Mouse (Mus musculus): ENCODE data around the gene Hnrnpr. TPM values are rescaled to one million over a fixed set of nuclear protein-coding genes. Genes with fewer than 3 reads are reported as not detected.

The Hnrnpr gene
- polyA plus RNA-seq, 1 experiment: 107 TPM

- TF ChIP-seq GATA1 (IDR thresholded peaks at IDR 0.05; ENCODE audit: low read length): no peak
Measured at GRCm38 (mm10) chr4:136335065-136335464, 24.3 kb downstream of the Hnrnpr start.

GRCm38 (mm10) chr4:136337129-136337528, 26.4 kb downstream of the Hnrnpr start:
- no peak for TF ChIP-seq GATA1 (IDR thresholded peaks at IDR 0.05; ENCODE audit: low read length)

- TF ChIP-seq GATA1 (IDR thresholded peaks at IDR 0.05; ENCODE audit: low read length): no peak
Measured at GRCm38 (mm10) chr4:136349616-136350015, 38.9 kb downstream of the Hnrnpr start.

DNA sequence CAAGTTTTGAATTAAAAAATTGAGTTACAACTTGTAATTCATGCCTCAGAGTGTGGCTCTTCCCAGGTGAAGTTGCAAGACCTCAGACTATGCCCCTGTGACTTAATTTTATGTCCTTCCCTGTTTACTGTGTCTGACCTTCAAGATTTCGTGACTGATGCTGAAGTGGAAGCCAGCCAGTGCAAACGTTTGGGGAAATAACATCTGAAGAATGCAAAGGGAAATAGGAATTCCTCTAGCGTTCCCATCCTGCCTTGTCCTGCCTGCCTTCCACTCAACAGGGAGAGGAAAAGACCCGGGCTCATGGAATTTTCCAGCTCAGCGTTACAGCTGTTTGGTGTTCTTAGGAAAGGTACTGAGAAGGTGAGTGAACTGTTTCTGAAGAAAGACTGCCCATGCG, 46.3 kb downstream of the Hnrnpr start:
- no peak for TF ChIP-seq GATA1 (IDR thresholded peaks at IDR 0.05; ENCODE audit: low read length)

GRCm38 (mm10) chr4:136357429-136357828, 46.7 kb downstream of the Hnrnpr start:
- no peak for TF ChIP-seq GATA1 (IDR thresholded peaks at IDR 0.05; ENCODE audit: low read length)

DNA sequence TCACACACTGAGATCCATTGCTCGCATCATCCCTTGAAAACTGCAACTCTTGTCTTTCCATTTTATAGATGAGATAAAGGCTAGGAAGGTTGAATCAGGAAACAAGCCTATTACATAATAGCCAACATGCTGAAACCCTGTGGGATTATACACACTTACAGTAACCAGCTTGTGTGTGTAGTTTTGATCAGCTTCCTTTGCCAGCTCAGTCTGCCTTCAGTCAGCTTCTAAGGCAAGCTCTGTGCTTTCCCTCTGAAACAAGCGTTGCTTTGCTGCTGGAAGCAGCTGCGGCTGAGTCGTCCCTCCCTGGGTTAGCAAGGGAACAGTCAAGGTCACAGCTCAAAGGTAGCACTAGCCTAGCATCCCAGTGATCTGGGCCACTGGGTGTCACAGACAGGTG, 57.1 kb downstream of the Hnrnpr start:
- no peak for TF ChIP-seq GATA1 (IDR thresholded peaks at IDR 0.05; ENCODE audit: low read length)

GRCm38 (mm10) chr4:136369727-136370126, 59.0 kb downstream of the Hnrnpr start:
- TF ChIP-seq GATA1 (IDR thresholded peaks at IDR 0.05; ENCODE audit: low read length): no peak

GRCm38 (mm10) chr4:136373494-136374181, 62.9 kb downstream of the Hnrnpr start:
- no peak for TF ChIP-seq GATA1 (IDR thresholded peaks at IDR 0.05; ENCODE audit: low read length)

GRCm38 (mm10) chr4:136377001-136377400, 66.3 kb downstream of the Hnrnpr start:
- TF ChIP-seq GATA1 (IDR thresholded peaks at IDR 0.05; ENCODE audit: low read length): no peak

DNA sequence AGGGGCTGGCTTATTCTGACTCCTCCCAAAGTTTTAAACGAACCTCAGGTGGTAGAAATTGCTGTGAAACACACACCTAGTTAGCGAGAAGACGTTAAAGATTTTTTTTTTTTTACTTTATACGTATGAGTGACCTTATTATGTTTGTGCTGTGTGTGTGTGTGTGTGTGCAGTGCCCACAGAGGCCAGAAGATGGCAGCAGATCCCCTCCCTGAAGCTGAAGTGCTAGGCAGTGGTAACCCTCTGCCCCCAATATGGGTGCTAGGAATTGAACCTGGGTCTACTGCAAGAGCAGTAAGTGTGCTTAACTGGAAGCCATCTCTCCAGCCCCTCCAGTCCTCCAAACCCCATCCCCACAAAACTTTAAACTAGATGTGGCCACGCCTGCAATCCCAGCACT, 72.3 kb downstream of the Hnrnpr start:
- TF ChIP-seq GATA1 (IDR thresholded peaks at IDR 0.05; ENCODE audit: low read length): no peak

DNA sequence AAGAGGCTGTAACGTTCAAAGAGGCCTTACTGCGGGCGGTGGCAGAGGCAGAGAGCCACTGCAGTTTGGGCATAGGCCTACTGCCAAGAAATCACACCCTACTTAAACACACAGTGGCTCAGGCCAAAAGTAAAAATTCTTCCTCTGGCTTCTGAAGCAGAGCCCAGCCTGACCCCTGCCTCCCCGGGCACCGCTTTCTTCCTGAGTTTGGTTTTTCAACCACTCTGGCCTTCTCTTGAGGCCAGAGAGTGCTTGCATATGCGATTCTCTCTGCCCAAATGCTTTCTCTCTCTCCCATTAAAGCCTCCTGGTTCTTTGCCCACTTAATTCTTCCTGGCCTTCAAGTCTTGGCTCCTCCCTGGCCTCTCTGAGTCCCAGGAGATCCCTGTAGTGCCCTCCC, 73.1 kb downstream of the Hnrnpr start:
- TF ChIP-seq GATA1 (IDR thresholded peaks at IDR 0.05; ENCODE audit: low read length): no peak

- no peak for TF ChIP-seq GATA1 (IDR thresholded peaks at IDR 0.05; ENCODE audit: low read length)
Measured at GRCm38 (mm10) chr4:136387261-136387660, 76.5 kb downstream of the Hnrnpr start.

GRCm38 (mm10) chr4:136401806-136402205, 91.1 kb downstream of the Hnrnpr start:
- TF ChIP-seq GATA1 (IDR thresholded peaks at IDR 0.05; ENCODE audit: low read length): no peak

- no peak for TF ChIP-seq GATA1 (IDR thresholded peaks at IDR 0.05; ENCODE audit: low read length)
Measured at GRCm38 (mm10) chr4:136407831-136408230, 97.1 kb downstream of the Hnrnpr start.

Other genes with a start within 250 kb of the Hnrnpr start
- gene Id3, start 167.4 kb upstream of the Hnrnpr start, polyA plus RNA-seq (2012): 0.08 and 0.11 TPM in 2 replicates
- 42.9 and 49.6 TPM in 2 replicates for gene E2f2, start 138.5 kb upstream of the Hnrnpr start, polyA plus RNA-seq (2012)
- 0.04 and 0.08 TPM in 2 replicates for gene Asap3, start 104.6 kb upstream of the Hnrnpr start, polyA plus RNA-seq (2012)
- 0.14 and 0.36 TPM in 2 replicates for gene Tcea3, start 63.2 kb upstream of the Hnrnpr start, polyA plus RNA-seq (2012)
- 4.2 and 4.8 TPM in 2 replicates for gene Zfp46, start 26.3 kb upstream of the Hnrnpr start, polyA plus RNA-seq (2012)
- not detected in 2 replicates for gene Htr1d, start 112.6 kb downstream of the Hnrnpr start, polyA plus RNA-seq (2012)
- not detected in 2 replicates for gene 6030445D17Rik, start 151.3 kb downstream of the Hnrnpr start, polyA plus RNA-seq (2012)
- not detected in 2 replicates for gene Luzp1, start 158.8 kb downstream of the Hnrnpr start, polyA plus RNA-seq (2012)